Mouse (Mus musculus) common myeloid progenitor, adult 5-6 weeks (primary cell): ENCODE results near the gene Gm14327. TPM values are rescaled to one million over a fixed set of nuclear protein-coding genes. Genes with fewer than 3 reads are reported as not detected.
"Not testable (repeated sequence)": the region's sequence is repeated elsewhere in the genome, so short reads cannot be mapped to it uniquely, and the experiment has no call there.

ENCODE experiments used
- ATAC-seq: replicated peaks from 2 replicates; pipeline ENCODE4 v1.8.0; 2016; ENCODE audit warnings: low read depth, mild to moderate bottlenecking, moderate TSS enrichment, inconsistent platforms; ENCODE audit not compliant: poor library complexity, severe bottlenecking
- total RNA-seq: library from RNA; stranded (forward); fragments of 200-1000, 187-1606 nt; gene quantifications from 2 replicates; pipeline ENCODE4 v1.2.3, GENCODE M21; 2017

Gm14327 gene
- total RNA-seq: not detected in 2 replicates

DNA sequence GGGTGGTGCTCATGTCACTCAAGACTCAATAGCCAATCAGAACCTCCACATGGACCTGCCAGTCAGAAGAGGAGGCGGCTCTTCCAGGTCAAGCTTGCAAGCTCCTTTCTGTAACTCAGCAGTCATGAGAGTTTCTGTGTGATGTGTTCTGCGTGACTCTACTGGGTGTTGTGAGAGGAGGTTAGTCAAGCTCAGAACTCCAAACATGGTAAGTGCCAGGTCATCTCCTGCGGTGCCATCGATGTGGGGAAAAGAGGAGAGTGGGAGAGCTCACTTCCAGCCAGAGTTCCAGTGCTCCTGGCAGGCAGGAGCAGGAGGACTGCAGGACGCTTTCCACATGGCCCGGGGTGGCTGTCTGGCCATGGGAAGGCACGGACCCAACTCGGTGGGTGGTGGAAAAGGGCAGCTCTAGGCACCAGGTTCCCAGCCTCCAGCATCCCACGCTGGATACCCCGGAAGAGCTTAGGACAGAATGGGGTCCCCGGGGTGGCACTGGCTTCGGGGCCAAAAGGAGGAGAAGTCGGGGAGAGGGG lies at the start of gene Gm14327:
Gene Gm14327, plus strand, starts transcription at position 51 of the 533 bp plus-strand sequence.
- not testable (repeated sequence) for ATAC-seq

DNA sequence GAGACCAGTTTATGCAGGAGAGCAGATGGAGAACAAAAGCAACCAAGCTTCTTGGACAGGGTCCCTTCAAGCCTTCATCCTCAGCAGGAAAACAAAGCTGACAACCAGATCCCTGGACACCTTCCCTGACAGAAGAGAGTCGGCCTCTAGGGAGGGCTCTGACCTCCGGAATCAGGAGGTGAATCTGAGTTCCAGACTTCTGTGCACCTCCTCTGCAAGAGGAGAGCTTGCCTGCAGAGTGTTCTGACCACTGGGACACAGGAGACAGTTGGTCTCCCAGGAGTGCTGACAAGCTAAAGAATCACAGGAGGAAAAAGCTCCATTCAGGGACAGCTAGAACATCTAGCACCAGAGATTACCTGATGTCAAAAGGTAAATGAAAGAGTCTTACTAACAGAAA lies 34.6 kb upstream of the Gm14327 start:
- not testable (repeated sequence) for ATAC-seq

- not testable (repeated sequence) for ATAC-seq
Measured at GRCm38 (mm10) chr2:177887743-177888142, 9.2 kb upstream of the Gm14327 start.

DNA sequence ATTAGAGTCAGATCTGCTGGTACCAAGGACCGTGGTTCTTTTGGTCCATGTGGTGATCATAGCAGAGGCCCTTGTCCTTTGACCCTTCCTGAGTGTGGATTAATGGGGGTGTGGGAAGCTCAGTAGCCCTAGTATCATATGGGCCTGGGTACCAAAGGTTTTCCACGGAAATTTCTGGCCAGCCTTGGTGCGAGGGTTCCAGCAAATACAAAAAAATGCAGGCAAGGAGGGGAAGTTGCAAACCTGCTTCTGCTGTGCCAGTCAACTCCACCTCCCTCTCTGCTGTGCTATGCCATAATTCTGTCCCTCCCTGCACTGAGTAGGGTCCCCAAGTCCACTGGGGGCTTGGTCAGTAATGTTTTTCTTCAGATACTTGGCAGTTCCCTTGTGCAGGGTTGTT lies 1.3 kb downstream of the Gm14327 start:
- not testable (repeated sequence) for ATAC-seq

DNA sequence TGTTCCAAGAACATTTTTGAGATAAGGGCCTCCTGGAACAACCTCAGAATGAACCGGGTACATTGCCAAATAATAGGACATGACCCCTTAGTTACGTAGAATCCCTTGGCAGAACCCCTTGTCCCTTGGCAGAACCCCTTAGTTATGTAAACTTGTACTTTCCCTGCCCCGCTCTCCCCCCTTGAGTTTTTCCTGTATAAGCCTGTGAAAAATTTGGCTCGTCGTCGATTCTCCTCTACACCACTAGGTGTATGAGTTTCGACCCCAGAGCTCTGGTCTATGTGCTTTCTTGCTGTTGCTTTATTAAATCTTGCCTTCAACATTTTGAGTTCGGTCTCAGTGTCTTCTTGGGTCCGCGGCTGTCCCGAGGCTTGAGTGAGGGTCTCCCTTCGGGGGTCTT lies 6.4 kb downstream of the Gm14327 start:
- ATAC-seq: not testable (repeated sequence)

- not testable (repeated sequence) for ATAC-seq
Measured at GRCm38 (mm10) chr2:177925563-177926103, 28.7 kb downstream of the Gm14327 start, which contains the start of gene Zfp972. Gene Zfp972 (minus strand): TSS chr2:177925613.

Other genes starting within 250 kb of the Gm14327 start
- 5.3 and 8.5 TPM in 2 replicates for gene Gm14322, start 137.8 kb upstream of the Gm14327 start, total RNA-seq
- gene Gm14325, start 56.8 kb upstream of the Gm14327 start, total RNA-seq: 20.0 and 53.2 TPM in 2 replicates
- gene Zfp972, start 28.5 kb downstream of the Gm14327 start, total RNA-seq: 1.8 and 2.2 TPM in 2 replicates
- 14.8 and 23.4 TPM in 2 replicates for gene Gm14326, start 60.2 kb downstream of the Gm14327 start, total RNA-seq
- 18.2 and 21.1 TPM in 2 replicates for gene Zfp971, start 126.2 kb downstream of the Gm14327 start, total RNA-seq
- 17.7 and 32.0 TPM in 2 replicates for gene Zfp931, start 181.4 kb downstream of the Gm14327 start, total RNA-seq
- gene Phactr3, start 221.9 kb downstream of the Gm14327 start, total RNA-seq: not detected in 2 replicates